Mouse (Mus musculus): ENCODE results near the gene BC061212.
"Not testable (repeated sequence)": the region's sequence is repeated elsewhere in the genome, so short reads cannot be mapped to it uniquely, and the experiment has no call there.

Gene BC061212

GRCm38 (mm10) chr5:94070445-94070844 is at the start of gene BC061212:
Gene BC061212, minus strand, starts transcription at chr5:94070545.
- DNase-seq (ENCODE audit: low spot score in 2 of 2): not testable (repeated sequence)

- not testable (repeated sequence) for DNase-seq (ENCODE audit: low spot score in 2 of 2)
Observed at GRCm38 (mm10) chr5:94076085-94076484, 5.7 kb upstream of the BC061212 start, which contains the start of gene Gm6351. Gene Gm6351, plus strand, starts transcription at chr5:94076385.

All from urinary bladder, postnatal 4 days (tissue).